Mouse (Mus musculus) thymus, adult 2 months (tissue): ENCODE data around the gene Polr2b. TPM values are rescaled to one million over a fixed set of nuclear protein-coding genes. Genes with fewer than 3 reads are reported as not detected.

Experiments used
- DNase-seq: peaks from one replicate; pipeline ENCODE4 v3.0.0; 2021
- H3K27ac ChIP-seq: fragments of 200-500 bp; 2 replicates; pipeline ENCODE4 v1.5.1; 2012; ENCODE audit warnings: low read length, control low read depth; ENCODE audit not compliant: control insufficient read depth, insufficient read depth
- H3K27me3 ChIP-seq: fragments of 200-500 bp; 2 replicates; pipeline ENCODE4 v1.6.1; 2012; ENCODE audit warnings: mild to moderate bottlenecking, low read length, moderate library complexity, mixed read lengths; ENCODE audit not compliant: control insufficient read depth, insufficient read depth
- H3K36me3 ChIP-seq: fragments of 200-500 bp; 2 replicates; pipeline ENCODE4 v1.6.1; 2012; ENCODE audit warnings: mild to moderate bottlenecking, low read length, moderate library complexity; ENCODE audit not compliant: control insufficient read depth, insufficient read depth
- H3K4me1 ChIP-seq: fragments of 200-500 bp; replicated peaks from 2 replicates; pipeline ENCODE4 v1.6.1; 2012; ENCODE audit warnings: low read length; ENCODE audit not compliant: control insufficient read depth, insufficient read depth
- H3K4me3 ChIP-seq: fragments of 200-500 bp; 2 replicates; pipeline ENCODE4 v1.5.1; 2012; ENCODE audit warnings: mild to moderate bottlenecking, low read length, control low read depth, moderate library complexity; ENCODE audit not compliant: control insufficient read depth, insufficient read depth
- CTCF ChIP-seq: fragments of 200-500 bp; IDR thresholded peaks from 2 replicates; pipeline ENCODE4 v1.5.1; 2012; ENCODE audit warnings: mild to moderate bottlenecking, control low read depth, low read length, moderate library complexity, borderline replicate concordance; ENCODE audit not compliant: control insufficient read depth, poor library complexity, insufficient read depth; ENCODE audit errors: extremely low read depth
- POLR2A ChIP-seq: fragments of 200-500 bp; IDR thresholded peaks from 2 replicates; pipeline ENCODE4 v1.6.1; 2012; ENCODE audit warnings: mild to moderate bottlenecking, low read length, control low read depth, moderate library complexity; ENCODE audit not compliant: control insufficient read depth, poor library complexity, insufficient read depth; ENCODE audit errors: extremely low read depth
- WGBS: fragments of 180-500 bp; shearing (Covaris S2); methylation state at CpG from one replicate; pipeline ENCODE4 v1.1.7; 2018; 5-methylcytosine and 5-hydroxymethylcytosine counted together
- polyA plus RNA-seq: library from polyadenylated mRNA; depleted of rRNA; stranded (reverse); fragments of >200 nt; gene quantifications from 2 replicates; pipeline ENCODE4 v1.2.3, GENCODE M21; 2012

The Polr2b gene
- polyA plus RNA-seq, 1 experiment = 25.8 TPM

- TF ChIP-seq CTCF (no peak), POLR2A (no peak)
- peaks cover 14% of the 10 kb centered on the region for H3K4me1 ChIP-seq
- DNase-seq = no peak
- WGBS = 98% methylated on average over 15 of the region's 15 CpGs
- H3K4me3 ChIP-seq = no peak overlapping the region
- H3K27ac ChIP-seq = no peak overlapping the region
- no peaks in the 10 kb centered on the region for H3K27me3 ChIP-seq
- H3K36me3 ChIP-seq = peaks cover 41% of the 10 kb centered on the region
Measured at GRCm38 (mm10) chr5:77349971-77350658, 40.2 kb downstream of the Polr2b start.

GRCm38 (mm10) chr5:77351691-77352090 is 41.7 kb downstream of the Polr2b start:
- no peak overlapping the region for H3K4me3 ChIP-seq
- no peak for DNase-seq

GRCm38 (mm10) chr5:77354361-77354787 is 44.4 kb downstream of the Polr2b start:
- TF ChIP-seq POLR2A (no peak), CTCF (peak; percentile 99)
- no peaks in the 10 kb centered on the region for H3K27me3 ChIP-seq
- peak; percentile 79 for DNase-seq
- 1% methylated on average over 16 of the region's 16 CpGs for WGBS
- H3K4me1 ChIP-seq = peaks cover 25% of the 10 kb centered on the region
- no peak overlapping the region for H3K4me3 ChIP-seq
- peaks cover 5% of the 10 kb centered on the region; the same call in 1 of the 2 replicates for H3K36me3 ChIP-seq
- H3K27ac ChIP-seq = no peak overlapping the region

More at GRCm38 (mm10) chr5:77351691-77352090, 41.7 kb downstream of the Polr2b start:
- WGBS = 66% methylated on average over 9 of the region's 9 CpGs
- Histone ChIP-seq H3K27ac (no peak overlapping the region), H3K27me3 (no peaks in the 10 kb centered on the region), H3K4me1 (peaks cover 14% of the 10 kb centered on the region), H3K36me3 (peaks cover 29% of the 10 kb centered on the region)
- TF ChIP-seq POLR2A = no peak
- TF ChIP-seq CTCF = no peak

- peaks cover 25% of the 10 kb centered on the region for H3K4me1 ChIP-seq
- no peaks in the 10 kb centered on the region for H3K36me3 ChIP-seq
- WGBS = 91% methylated on average over 19 of the region's 19 CpGs
- no peak for TF ChIP-seq POLR2A
- no peak for TF ChIP-seq CTCF
- no peak overlapping the region for H3K27ac ChIP-seq
- H3K27me3 ChIP-seq = no peaks in the 10 kb centered on the region
- no peak for DNase-seq
- no peak overlapping the region for H3K4me3 ChIP-seq
Measured at GRCm38 (mm10) chr5:77355307-77356265, 45.6 kb downstream of the Polr2b start.

- no peak overlapping the region for H3K27ac ChIP-seq
- 26% methylated on average over 22 of the region's 22 CpGs for WGBS
Measured at GRCm38 (mm10) chr5:77357405-77358149, 47.6 kb downstream of the Polr2b start.

GRCm38 (mm10) chr5:77358347-77358746 is 48.4 kb downstream of the Polr2b start:
- Histone ChIP-seq H3K36me3 (no peaks in the 10 kb centered on the region), H3K4me1 (peaks cover 21% of the 10 kb centered on the region), H3K27ac (no peak overlapping the region), H3K27me3 (no peaks in the 10 kb centered on the region), H3K4me3 (peak overlapping the region; percentile 37)
- TF ChIP-seq POLR2A (no peak), CTCF (no peak)
- 28% methylated on average over 10 of the region's 10 CpGs for WGBS
- DNase-seq = peak; percentile 40

More at GRCm38 (mm10) chr5:77357405-77358149, 47.6 kb downstream of the Polr2b start:
- peak; percentile 78 for DNase-seq
- H3K4me3 ChIP-seq = peak overlapping the region; percentile 62
- TF ChIP-seq POLR2A (no peak), CTCF (no peak)
- no peaks in the 10 kb centered on the region for H3K27me3 ChIP-seq
- no peaks in the 10 kb centered on the region for H3K36me3 ChIP-seq
- peaks cover 21% of the 10 kb centered on the region for H3K4me1 ChIP-seq
